Mouse (Mus musculus) megakaryocyte progenitor cell, adult 5-6 weeks (primary cell): ENCODE data around the gene Immp2l. TPM values are rescaled to one million over a fixed set of nuclear protein-coding genes. Genes with fewer than 3 reads are reported as not detected.

Experiments
- ATAC-seq: replicated peaks from 2 replicates; pipeline ENCODE4 v1.8.0; 2016; ENCODE audit warnings: mild to moderate bottlenecking, moderate TSS enrichment, inconsistent platforms; ENCODE audit not compliant: poor library complexity
- total RNA-seq, 2 experiments: library from RNA; stranded (forward) in 1 of 2; stranded (reverse) in 1 of 2; fragments of 157-497, 149-512 nt in 1 of 2; fragments of 200-1000 nt in 1 of 2; gene quantifications; 2 replicates each; pipeline versions ENCODE4 v1.2.3 to v1.2.4; 2015 to 2017

The Immp2l gene
- total RNA-seq, 2 experiments from 2014 or later: 5.7 to 9.1 TPM

GRCm38 (mm10) chr12:41167802-41168201 is 143.9 kb downstream of the Immp2l start:
- ATAC-seq: no peak

GRCm38 (mm10) chr12:41170051-41170450 is 146.2 kb downstream of the Immp2l start:
- ATAC-seq: no peak

- peak; percentile 77 for ATAC-seq
These were observed 159.0 kb downstream of the Immp2l start for GRCm38 (mm10) chr12:41182856-41183255.

GRCm38 (mm10) chr12:41185060-41185459 is 161.2 kb downstream of the Immp2l start:
- ATAC-seq: peak; percentile 56

GRCm38 (mm10) chr12:41185509-41185908 is 161.6 kb downstream of the Immp2l start:
- ATAC-seq: peak; percentile 75

GRCm38 (mm10) chr12:41192829-41193228 is 168.9 kb downstream of the Immp2l start:
- ATAC-seq: no peak

GRCm38 (mm10) chr12:41196374-41196773 is 172.5 kb downstream of the Immp2l start:
- peak; percentile 39 for ATAC-seq

- ATAC-seq: no peak
These were observed 191.3 kb downstream of the Immp2l start for GRCm38 (mm10) chr12:41215186-41215585.

- no peak for ATAC-seq
These were observed 198.0 kb downstream of the Immp2l start for GRCm38 (mm10) chr12:41221893-41222292.

GRCm38 (mm10) chr12:41223686-41224085 is 199.8 kb downstream of the Immp2l start:
- no peak for ATAC-seq

- ATAC-seq: no peak
These were observed 200.6 kb downstream of the Immp2l start for GRCm38 (mm10) chr12:41224538-41224937.

- ATAC-seq: no peak; the same call in 1 of the 2 replicates
These were observed 208.1 kb downstream of the Immp2l start for GRCm38 (mm10) chr12:41231966-41232365.

- no peak for ATAC-seq
These were observed 214.0 kb downstream of the Immp2l start for GRCm38 (mm10) chr12:41237880-41238279.

GRCm38 (mm10) chr12:41241221-41241620 is 217.3 kb downstream of the Immp2l start:
- no peak for ATAC-seq

- no peak for ATAC-seq
These were observed 224.4 kb downstream of the Immp2l start for GRCm38 (mm10) chr12:41248254-41248653.

- no peak for ATAC-seq
These were observed 226.2 kb downstream of the Immp2l start for GRCm38 (mm10) chr12:41250123-41250522.

- ATAC-seq: no peak
These were observed 234.0 kb downstream of the Immp2l start for GRCm38 (mm10) chr12:41257905-41258304.

GRCm38 (mm10) chr12:41259608-41260007 is 235.7 kb downstream of the Immp2l start:
- ATAC-seq: no peak

GRCm38 (mm10) chr12:41274136-41274535 is 250.2 kb downstream of the Immp2l start:
- no peak for ATAC-seq

- no peak for ATAC-seq
These were observed 251.5 kb downstream of the Immp2l start for GRCm38 (mm10) chr12:41275361-41275760.

GRCm38 (mm10) chr12:41277896-41278295 is 254.0 kb downstream of the Immp2l start:
- ATAC-seq: no peak

- ATAC-seq: no peak
These were observed 265.2 kb downstream of the Immp2l start for GRCm38 (mm10) chr12:41289047-41289446.

GRCm38 (mm10) chr12:41307015-41307414 is 283.1 kb downstream of the Immp2l start:
- no peak for ATAC-seq
